Mouse (Mus musculus) gastrocnemius, postnatal 4 days (tissue): ENCODE data around the gene Slf2. TPM values are rescaled to one million over a fixed set of nuclear protein-coding genes. Genes with fewer than 3 reads are reported as not detected.

Experiments
- DNase-seq, 2 experiments: peaks; one replicate each; pipeline ENCODE4 v3.0.0; 2021 to 2022; ENCODE audit warnings: low spot score in 2 of 2, mixed read lengths in 2 of 2
- total RNA-seq, 2 experiments: library from RNA; stranded (reverse); gene quantifications; 2 replicates each; pipeline ENCODE4 v1.2.3; 2021

Gene Slf2
- total RNA-seq, 2 experiments from 2014 or later, result 46.8 to 52.4 TPM

GRCm38 (mm10) chr19:45007425-45008191 lies 76.7 kb downstream of the Slf2 start:
- no peak for DNase-seq

DNA sequence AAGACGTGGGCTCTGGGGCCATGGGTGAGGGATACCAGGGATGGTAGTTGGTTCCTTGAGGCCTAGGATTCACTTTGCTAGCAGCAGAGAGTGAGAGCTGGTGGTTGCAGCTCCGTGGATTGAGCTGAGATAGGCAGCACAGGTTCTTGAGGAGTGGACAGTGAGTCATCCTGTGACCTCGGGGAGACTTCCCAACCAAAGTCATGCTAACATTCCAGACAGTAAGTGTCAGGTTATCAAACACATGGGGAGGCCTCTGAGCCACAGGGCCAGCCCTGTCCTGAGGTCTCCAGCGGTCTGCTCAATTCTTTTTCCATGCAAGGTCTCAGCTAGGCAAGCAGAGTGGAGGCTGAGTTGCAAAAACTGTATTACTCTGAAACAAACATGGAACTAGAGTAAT lies 79.7 kb downstream of the Slf2 start:
- no peak for DNase-seq

- no peak for DNase-seq
Observed at GRCm38 (mm10) chr19:45012219-45012618, 81.3 kb downstream of the Slf2 start.

GRCm38 (mm10) chr19:45012636-45013035 lies 81.7 kb downstream of the Slf2 start:
- no peak for DNase-seq

DNA sequence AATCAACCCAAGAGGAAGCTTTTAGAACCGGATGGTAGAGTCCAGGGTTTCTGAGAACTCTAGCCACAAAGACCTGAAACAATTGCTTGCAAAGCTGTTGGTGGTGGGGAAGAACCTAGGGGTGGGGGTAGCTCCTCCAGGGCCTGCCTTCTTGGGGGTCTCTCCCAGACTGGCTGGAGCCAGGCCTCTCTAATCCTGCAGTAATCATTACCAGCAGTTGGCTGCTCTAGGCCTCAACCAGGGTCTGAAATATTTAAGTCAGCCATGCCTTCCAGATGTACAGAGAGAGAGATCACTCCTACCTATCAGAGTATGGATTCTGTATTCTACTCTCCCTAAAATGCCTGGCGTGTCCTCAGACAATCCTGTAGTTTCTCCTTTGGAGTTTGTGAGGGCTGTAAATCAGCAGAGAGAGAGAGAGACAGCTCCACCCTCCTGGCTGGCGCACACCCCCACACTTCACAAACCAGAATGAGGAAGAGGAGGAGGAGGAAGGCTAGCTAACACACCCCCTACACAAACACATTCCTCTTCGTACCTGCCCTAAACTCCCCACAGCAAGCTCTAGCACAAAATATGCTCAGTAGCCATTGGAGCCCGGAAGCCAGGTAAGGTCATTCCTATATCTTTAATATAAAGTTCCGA lies 82.8 kb downstream of the Slf2 start:
- no peak for DNase-seq

GRCm38 (mm10) chr19:45014335-45014971 lies 83.5 kb downstream of the Slf2 start, which contains the start of gene Lzts2:
Lzts2 (plus strand) TSS chr19:45014414.
- no peak for DNase-seq

GRCm38 (mm10) chr19:45014981-45015402 lies 84.0 kb downstream of the Slf2 start:
- DNase-seq, result peak in 1 of 2 experiments; percentile 68

GRCm38 (mm10) chr19:45015518-45016281 lies 84.7 kb downstream of the Slf2 start:
- DNase-seq, result peak in 1 of 2 experiments; percentile 64

- DNase-seq, result peak in 1 of 2 experiments; percentile 89
Observed at GRCm38 (mm10) chr19:45016341-45017215, 85.6 kb downstream of the Slf2 start.

DNA sequence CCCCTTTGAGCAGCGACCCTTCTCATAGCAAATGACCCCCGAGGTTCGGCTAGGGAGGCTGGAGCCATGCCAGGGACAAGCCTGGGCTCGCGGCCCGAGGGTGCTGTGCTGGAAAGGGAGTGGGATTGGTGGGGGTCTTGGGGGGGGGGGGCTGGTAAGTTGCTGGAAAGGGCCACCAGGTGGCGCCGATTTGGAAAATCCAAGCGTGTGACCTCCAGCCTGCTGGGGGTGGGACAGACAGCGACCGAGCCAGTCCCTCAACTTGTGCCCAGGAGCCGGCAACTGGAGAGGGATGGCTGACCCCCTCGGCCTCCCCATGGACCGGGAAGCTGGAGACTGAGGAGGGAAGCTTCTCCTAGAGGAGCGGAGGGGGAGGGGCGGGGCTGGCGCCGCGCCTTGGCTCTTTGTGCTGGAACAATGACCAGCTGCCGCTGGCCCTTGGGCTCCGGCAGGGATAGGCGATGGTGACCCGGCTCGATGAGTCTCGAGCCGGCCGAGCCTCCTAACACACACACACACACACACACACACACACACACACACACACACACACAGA lies 86.3 kb downstream of the Slf2 start:
- DNase-seq, result peak; percentile 84 to 93

GRCm38 (mm10) chr19:45017909-45018308 lies 87.0 kb downstream of the Slf2 start:
- peak; percentile 91 to 92 for DNase-seq

- DNase-seq, result no peak
Observed at GRCm38 (mm10) chr19:45018351-45018831, 87.4 kb downstream of the Slf2 start.

DNA sequence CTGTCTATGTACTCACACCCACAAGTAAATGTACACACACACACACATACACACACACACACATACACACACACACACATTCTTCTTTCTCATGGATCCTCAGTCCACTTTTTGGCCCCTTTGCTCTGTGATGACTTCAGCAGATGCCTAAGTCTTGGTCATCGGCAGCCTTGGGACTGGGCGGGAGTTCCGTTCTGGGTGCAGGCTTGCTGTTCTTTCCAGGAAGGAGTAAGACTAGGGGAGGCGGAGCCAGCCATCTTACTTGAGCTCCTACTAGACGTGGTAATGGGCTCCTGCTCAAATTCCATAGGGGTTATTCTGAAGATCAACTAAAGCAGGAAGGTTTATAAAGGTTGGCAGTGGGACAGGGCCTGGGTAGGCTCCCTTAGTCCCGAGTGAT lies 89.4 kb downstream of the Slf2 start:
- peak in 1 of 2 experiments; percentile 76 for DNase-seq

DNA sequence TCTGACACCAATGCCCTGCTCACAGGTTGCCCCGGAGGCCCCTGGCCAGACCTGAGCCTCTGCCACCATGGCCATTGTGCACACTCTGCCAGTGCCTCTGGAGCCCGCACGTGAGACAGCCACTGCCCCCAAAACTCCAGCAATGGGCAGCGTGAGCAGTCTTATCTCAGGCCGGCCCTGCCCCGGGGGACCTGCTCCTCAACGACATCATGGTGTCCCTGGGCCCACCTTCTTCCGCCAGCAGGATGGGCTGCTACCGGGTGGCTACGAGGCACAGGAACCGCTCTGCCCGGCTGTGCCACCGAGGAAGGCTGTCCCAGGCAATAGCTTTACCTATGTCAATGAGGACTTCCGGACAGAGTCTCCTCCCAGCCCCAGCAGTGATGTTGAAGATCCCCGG lies 90.4 kb downstream of the Slf2 start:
- DNase-seq, result no peak

DNA sequence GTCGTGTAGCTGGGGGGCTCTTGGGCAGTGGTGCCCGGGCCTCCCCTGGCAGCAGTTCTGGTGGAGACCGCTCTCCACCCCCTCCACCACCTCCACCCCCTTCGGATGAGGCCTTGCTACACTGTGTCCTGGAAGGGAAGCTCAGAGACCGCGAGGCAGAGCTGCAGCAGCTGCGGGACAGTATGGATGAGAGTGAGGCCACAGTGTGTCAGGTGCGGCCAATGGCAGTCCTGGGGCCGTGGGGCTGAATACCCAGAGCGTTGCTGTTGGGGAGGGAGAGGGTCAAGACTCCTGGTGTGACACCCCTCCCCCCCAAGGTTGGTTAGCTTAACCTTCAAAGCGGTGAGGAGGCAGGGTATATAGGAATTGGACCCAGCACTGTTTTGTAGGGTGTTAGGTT lies 93.0 kb downstream of the Slf2 start:
- DNase-seq, result no peak

DNA sequence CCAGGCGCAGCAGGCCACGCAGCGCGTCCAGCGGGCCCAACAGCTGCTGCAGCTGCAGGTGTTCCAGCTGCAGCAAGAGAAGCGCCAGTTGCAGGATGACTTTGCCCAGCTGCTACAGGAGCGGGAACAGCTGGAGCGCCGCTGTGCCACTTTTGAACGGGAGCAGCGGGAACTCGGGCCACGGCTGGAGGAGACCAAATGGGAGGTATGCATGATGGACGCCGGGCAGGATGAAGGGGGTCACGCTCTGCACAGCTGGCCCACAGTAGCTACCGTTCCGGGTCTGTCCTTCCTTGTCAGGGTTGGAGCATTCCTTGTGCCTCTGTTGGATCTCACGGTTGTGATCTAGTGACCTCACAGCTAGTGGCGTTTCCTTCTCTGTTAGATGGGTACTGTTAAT lies 93.8 kb downstream of the Slf2 start:
- no peak for DNase-seq

DNA sequence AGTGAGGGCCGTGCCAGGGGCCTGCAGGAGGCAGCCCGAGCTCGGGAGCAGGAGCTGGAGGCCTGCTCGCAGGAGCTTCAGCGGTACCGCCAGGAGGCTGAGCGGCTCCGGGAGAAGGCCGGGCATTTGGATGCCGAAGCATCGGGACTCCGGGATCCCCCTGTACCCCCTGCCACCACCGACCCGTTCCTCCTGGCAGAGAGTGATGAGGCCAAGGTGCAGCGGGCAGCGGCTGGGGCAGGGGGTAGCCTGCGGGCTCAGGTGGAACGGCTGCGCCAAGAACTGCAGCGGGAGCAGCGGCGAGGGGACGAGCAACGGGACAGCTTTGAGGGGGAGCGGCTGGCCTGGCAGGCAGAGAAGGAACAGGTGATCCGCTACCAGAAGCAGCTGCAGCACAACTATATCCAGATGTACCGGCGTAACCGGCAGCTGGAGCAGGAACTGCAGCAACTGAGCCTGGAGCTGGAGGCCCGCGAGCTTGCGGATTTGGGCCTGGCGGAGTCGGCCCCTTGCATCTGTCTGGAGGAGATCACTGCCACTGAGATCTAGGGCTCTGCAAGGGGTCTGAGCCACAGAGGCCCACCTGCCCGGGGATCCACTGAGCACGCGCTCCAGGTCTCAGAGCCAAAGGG lies 95.1 kb downstream of the Slf2 start:
- DNase-seq, result no peak

GRCm38 (mm10) chr19:45026958-45027670 lies 96.2 kb downstream of the Slf2 start:
- no peak for DNase-seq

GRCm38 (mm10) chr19:45027848-45028247 lies 96.9 kb downstream of the Slf2 start:
- no peak for DNase-seq
